Mouse (Mus musculus) bone marrow, adult 2 months (tissue): Measurements from ENCODE around the gene Ptcd1.

Source experiments
- CTCF ChIP-seq: fragments of 200-500 bp; IDR thresholded peaks from 2 replicates; pipeline ENCODE4 v1.5.1; 2011; ENCODE audit warnings: low read length, control low read depth; ENCODE audit not compliant: control insufficient read depth, insufficient read depth
- POLR2A ChIP-seq: fragments of 200-500 bp; IDR thresholded peaks from 2 replicates; pipeline ENCODE4 v1.6.1; 2011; ENCODE audit warnings: low read depth, mild to moderate bottlenecking, control low read depth, low read length, borderline replicate concordance; ENCODE audit not compliant: control insufficient read depth

DNA sequence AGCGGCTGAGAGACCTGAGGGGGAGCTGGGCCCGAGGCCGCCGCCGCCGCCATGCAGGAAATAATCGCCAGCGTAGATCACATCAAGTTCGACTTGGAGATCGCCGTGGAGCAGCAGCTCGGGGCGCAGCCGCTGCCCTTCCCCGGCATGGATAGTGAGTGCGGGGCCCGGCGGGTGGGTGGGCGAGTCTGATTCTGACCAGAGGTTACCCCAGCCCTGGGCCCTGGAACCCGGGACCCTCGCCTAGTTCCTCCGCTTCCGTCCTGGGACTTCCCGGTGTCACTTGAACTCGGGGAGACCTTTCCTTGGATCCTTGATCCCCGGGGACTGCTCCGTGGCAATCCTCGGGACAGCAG, 376 bp upstream of the Ptcd1 start:
- no peak for TF ChIP-seq POLR2A
- TF ChIP-seq CTCF = no peak
